Mouse (Mus musculus) ES-E14 (cell line): ENCODE measurements around the gene Esrrg. TPM values are rescaled to one million over a fixed set of nuclear protein-coding genes. Genes with fewer than 3 reads are reported as not detected.

Source experiments
- DNase-seq: peaks from one replicate; pipeline ENCODE4 v3.0.0-alpha.2; 2013; ENCODE audit warnings: low read depth, low spot score
- H3K27ac ChIP-seq: 2 replicates; pipeline ENCODE4 v1.5.1; 2012; ENCODE audit warnings: low read depth, mild to moderate bottlenecking, low read length, moderate library complexity, mixed read lengths; ENCODE audit not compliant: poor library complexity, insufficient read depth, severe bottlenecking
- H3K36me3 ChIP-seq: 2 replicates; pipeline ENCODE4 v1.6.1; 2012; ENCODE audit warnings: mild to moderate bottlenecking, low read length, moderate library complexity, mixed read lengths; ENCODE audit not compliant: control insufficient read depth, poor library complexity, insufficient read depth, severe bottlenecking
- H3K4me1 ChIP-seq, 2 experiments: fragments of 150-350 bp in 1 of 2; sonication (generic) in 1 of 2; 2 replicates each; pipeline ENCODE4 v1.6.1; 2012; ENCODE audit warnings: low read length in 2 of 2, mild to moderate bottlenecking in 1 of 2, mixed read lengths in 1 of 2; ENCODE audit not compliant: control insufficient read depth in 2 of 2, insufficient read depth in 2 of 2, poor library complexity in 1 of 2
- H3K4me3 ChIP-seq, 2 experiments: fragments of 150-350 bp in 1 of 2; sonication (generic) in 1 of 2; 2 replicates each; pipeline ENCODE4 v1.5.1; 2012; ENCODE audit warnings: low read length in 2 of 2, low read depth in 1 of 2, mild to moderate bottlenecking in 1 of 2, mixed read lengths in 1 of 2; ENCODE audit not compliant: insufficient read depth in 1 of 2, poor library complexity in 1 of 2, severe bottlenecking in 1 of 2
- H3K9ac ChIP-seq: 2 replicates; pipeline ENCODE4 v1.6.1; 2012; ENCODE audit warnings: low read depth, mild to moderate bottlenecking, low read length, mixed read lengths; ENCODE audit not compliant: poor library complexity, insufficient read depth, severe bottlenecking
- H3K9me3 ChIP-seq: fragments of 150-350 bp; sonication (generic); 2 replicates; pipeline ENCODE4 v1.6.1; 2012; ENCODE audit warnings: low read depth, mild to moderate bottlenecking, low read length; ENCODE audit not compliant: control insufficient read depth, insufficient read depth
- CHD2 ChIP-seq: IDR thresholded peaks from 2 replicates; pipeline ENCODE4 v1.6.1; 2014; ENCODE audit warnings: mild to moderate bottlenecking, low read depth, low read length, inconsistent platforms
- HCFC1 ChIP-seq: IDR thresholded peaks from 2 replicates; pipeline ENCODE4 v1.6.1; 2012; ENCODE audit warnings: low read length, inconsistent platforms, borderline replicate concordance; ENCODE audit not compliant: insufficient read depth
- MAFK ChIP-seq: IDR thresholded peaks from 2 replicates; pipeline ENCODE4 v1.6.1; 2014; ENCODE audit warnings: mild to moderate bottlenecking, low read depth, low read length, inconsistent platforms; ENCODE audit not compliant: insufficient read depth
- ZC3H11A ChIP-seq: IDR thresholded peaks from 2 replicates; pipeline ENCODE4 v1.6.1; 2012; ENCODE audit warnings: low read depth, mild to moderate bottlenecking, inconsistent platforms, low read length, borderline replicate concordance
- ZNF384 ChIP-seq: IDR thresholded peaks from 2 replicates; pipeline ENCODE4 v1.6.1; 2012; ENCODE audit warnings: low read depth, low read length, inconsistent platforms
- in situ Hi-C, 2 experiments: fragments of 600-800 bp; cut with MboI; formaldehyde crosslinking; loops; one replicate each; pipeline ENCODE4 v1.15.1; 2025; ENCODE audit warnings: low sequenced_read_pairs in 2 of 2, inconsistent platforms in 1 of 2; ENCODE audit not compliant: unreplicated experiment in 2 of 2
- total RNA-seq: library from RNA; depleted of rRNA; stranded (reverse); fragments of 300-350 nt; gene quantifications from 2 replicates; pipeline ENCODE4 v1.2.3, GENCODE M21; 2012

Gene Esrrg
- total RNA-seq, 1 experiment, result 0.09 TPM

DNA sequence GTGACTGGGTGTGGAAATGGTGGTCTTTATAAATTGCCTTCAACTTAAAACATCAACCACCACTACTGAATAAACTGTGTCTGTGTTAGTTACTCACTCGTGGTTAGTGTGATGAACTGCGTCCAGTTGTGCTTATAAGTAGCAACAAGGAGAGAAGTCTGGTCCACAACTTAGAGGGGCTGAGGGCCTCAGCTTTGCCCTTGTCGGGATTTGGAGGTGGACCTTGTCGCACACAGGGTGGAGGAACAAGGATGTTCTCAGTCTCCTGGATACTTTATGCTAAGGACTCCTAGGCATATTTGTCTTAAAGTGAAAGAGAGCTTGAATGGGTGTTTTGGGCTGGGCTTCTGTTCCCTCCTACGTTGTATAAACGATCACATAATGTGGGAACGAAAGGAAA, 55.7 kb downstream of the Esrrg start:
- no peak overlapping the region for H3K9ac ChIP-seq
- no peak for DNase-seq
- TF ChIP-seq MAFK, result no peak
- no peak for TF ChIP-seq CHD2
- TF ChIP-seq ZNF384, result no peak
- no peak for TF ChIP-seq HCFC1
- no peak for TF ChIP-seq ZC3H11A
- in situ Hi-C loops, result no loop called here
- no peaks in the 10 kb centered on the region for H3K4me1 ChIP-seq
- H3K4me3 ChIP-seq, result no peak overlapping the region
- no peak overlapping the region for H3K27ac ChIP-seq
- H3K9me3 ChIP-seq, result no peaks in the 10 kb centered on the region
- no peaks in the 10 kb centered on the region for H3K36me3 ChIP-seq

DNA sequence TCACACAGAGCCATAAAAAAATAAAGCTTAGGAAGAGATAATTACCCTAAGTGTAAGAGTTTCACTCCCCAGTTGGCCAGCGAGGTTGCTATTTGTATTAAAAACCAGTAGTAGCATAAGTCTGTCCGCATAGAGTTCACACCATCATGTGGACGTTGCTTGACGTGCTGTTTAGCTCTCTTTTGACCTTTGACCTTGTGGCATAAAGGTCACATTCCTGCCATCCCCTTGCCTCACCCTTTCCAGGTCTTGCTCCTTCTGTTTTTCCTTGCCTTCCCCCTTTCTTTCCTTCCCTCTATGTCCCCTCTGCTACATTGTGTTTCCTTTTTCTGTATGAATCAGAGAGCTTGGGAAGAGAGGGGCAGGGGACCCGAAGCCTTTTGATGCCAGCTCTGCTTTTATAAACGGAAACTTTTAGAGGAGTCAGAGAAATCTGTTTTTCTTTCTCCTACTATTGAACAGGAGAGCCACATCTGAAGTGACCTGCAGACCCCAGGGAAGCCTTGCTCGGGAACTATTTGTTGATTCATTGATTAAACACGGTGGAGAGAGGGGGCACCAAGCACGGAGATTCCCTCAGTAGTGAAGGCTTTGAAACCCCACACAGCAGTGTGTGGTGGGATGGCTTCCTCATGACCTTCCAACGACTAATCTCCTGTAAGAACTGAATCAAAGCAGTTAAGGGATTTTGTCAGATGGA, 57.5 kb downstream of the Esrrg start:
- H3K9me3 ChIP-seq, result no peaks in the 10 kb centered on the region
- no peak overlapping the region for H3K9ac ChIP-seq
- TF ChIP-seq MAFK (no peak), HCFC1 (no peak), ZNF384 (no peak), ZC3H11A (no peak), CHD2 (no peak)
- no peaks in the 10 kb centered on the region for H3K4me1 ChIP-seq
- in situ Hi-C loops, result no loop called here
- no peak overlapping the region for H3K27ac ChIP-seq
- no peak overlapping the region for H3K4me3 ChIP-seq
- no peaks in the 10 kb centered on the region for H3K36me3 ChIP-seq
- DNase-seq, result no peak

DNA sequence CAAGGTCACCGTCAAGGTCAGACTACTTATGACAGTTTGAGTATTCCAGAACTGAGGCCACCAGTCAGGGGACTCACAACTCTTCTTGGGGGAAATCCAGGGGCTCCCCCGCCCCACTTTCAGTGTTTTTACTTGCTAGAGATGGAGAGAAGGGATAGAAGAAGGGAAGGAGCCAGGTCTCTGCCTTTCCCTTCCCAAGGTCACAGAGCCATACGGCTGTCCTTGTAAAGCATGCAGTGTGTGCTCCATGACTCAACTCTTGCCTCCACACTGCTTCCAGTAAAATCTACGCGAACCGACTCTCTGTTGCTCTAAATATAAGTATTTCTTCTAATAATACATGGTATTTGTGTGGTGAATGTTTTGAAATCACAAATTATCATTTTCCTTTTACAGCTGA, 61.2 kb downstream of the Esrrg start:
- no peaks in the 10 kb centered on the region for H3K4me1 ChIP-seq
- H3K4me3 ChIP-seq, result no peak overlapping the region
- no peak overlapping the region for H3K9ac ChIP-seq
- H3K9me3 ChIP-seq, result no peaks in the 10 kb centered on the region
- TF ChIP-seq ZNF384 (no peak), HCFC1 (no peak), CHD2 (no peak), ZC3H11A (no peak), MAFK (no peak)
- H3K36me3 ChIP-seq, result no peaks in the 10 kb centered on the region
- in situ Hi-C loops, result no loop called here
- no peak for DNase-seq
- H3K27ac ChIP-seq, result no peak overlapping the region

DNA sequence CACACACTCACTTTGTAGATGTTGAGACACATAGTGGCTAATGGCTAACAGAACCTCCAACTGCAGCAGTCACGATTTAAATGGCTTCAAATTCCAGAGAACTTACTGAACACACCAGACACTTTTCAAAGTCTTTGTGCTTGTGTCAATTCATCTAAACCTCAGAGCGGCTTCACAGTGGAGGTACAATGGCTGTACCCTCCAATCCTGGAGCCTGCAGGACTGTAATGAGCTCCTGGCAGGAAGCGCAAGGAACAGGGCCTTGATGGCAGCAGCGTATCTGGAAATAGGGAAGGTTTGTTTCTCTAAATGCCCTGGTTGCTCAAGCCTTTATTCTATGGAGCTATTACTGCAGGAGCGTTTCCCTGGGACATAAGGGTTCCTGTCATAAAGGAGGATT, 63.9 kb downstream of the Esrrg start:
- Histone ChIP-seq H3K36me3 (no peaks in the 10 kb centered on the region), H3K4me3 (no peak overlapping the region), H3K27ac (no peak overlapping the region), H3K4me1 (no peaks in the 10 kb centered on the region), H3K9me3 (no peaks in the 10 kb centered on the region), H3K9ac (no peak overlapping the region)
- in situ Hi-C loops, result no loop called here
- DNase-seq, result no peak
- TF ChIP-seq MAFK (no peak), CHD2 (no peak), ZC3H11A (no peak), HCFC1 (no peak)

DNA sequence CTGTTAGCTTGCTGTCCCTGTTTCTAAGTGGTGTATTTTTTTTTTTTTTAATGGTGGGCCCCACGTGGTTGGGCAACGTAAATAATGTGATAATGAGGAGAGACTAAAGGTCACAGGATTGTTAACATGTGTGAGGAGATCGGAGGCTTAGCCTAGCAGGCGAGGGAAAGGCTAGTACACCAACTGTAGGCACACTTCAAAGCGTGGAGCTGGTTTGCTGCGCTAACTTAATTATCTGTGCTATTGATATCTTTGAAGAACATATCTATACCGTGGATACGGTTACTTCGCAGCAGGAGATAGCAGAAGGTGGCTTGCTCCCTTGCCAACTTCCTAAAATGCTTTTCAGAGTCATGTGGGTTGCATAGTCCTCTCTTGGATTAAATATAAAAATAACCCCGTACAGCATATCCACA, 66.2 kb downstream of the Esrrg start:
- H3K27ac ChIP-seq, result no peak overlapping the region
- in situ Hi-C loops, result no loop called here
- H3K4me1 ChIP-seq, result no peaks in the 10 kb centered on the region
- TF ChIP-seq ZC3H11A, result no peak
- TF ChIP-seq HCFC1, result no peak
- TF ChIP-seq MAFK, result no peak
- TF ChIP-seq ZNF384, result no peak
- no peak for TF ChIP-seq CHD2
- H3K9ac ChIP-seq, result no peak overlapping the region
- DNase-seq, result no peak
- H3K36me3 ChIP-seq, result no peaks in the 10 kb centered on the region
- no peak overlapping the region for H3K4me3 ChIP-seq
- no peaks in the 10 kb centered on the region for H3K9me3 ChIP-seq
